Mouse (Mus musculus) spleen, postnatal 14 days (tissue): Measurements from ENCODE around the gene Tas2r102.

Experiments used
- DNase-seq, 2 experiments: peaks; one replicate each; pipeline ENCODE4 v3.0.0; 2021 to 2022; ENCODE audit warnings: low spot score in 2 of 2

Tas2r102 gene

GRCm38 (mm10) chr6:132761831-132762230 lies at the start of gene Tas2r102:
Gene Tas2r102, plus strand, starts transcription at chr6:132762131.
- DNase-seq, result no peak

- no peak for DNase-seq
These were observed 24.0 kb upstream of the Tas2r102 start, which contains the start of gene Tas2r115 for GRCm38 (mm10) chr6:132737935-132738334. Gene Tas2r115, minus strand, starts transcription at chr6:132738035.

GRCm38 (mm10) chr6:132750206-132750605 lies 11.7 kb upstream of the Tas2r102 start:
- no peak for DNase-seq

- no peak for DNase-seq
These were observed 7.5 kb upstream of the Tas2r102 start, which contains the start of gene Tas2r124 for GRCm38 (mm10) chr6:132754430-132754829. Gene Tas2r124, plus strand, starts transcription at chr6:132754730.

- no peak for DNase-seq
These were observed 16.1 kb downstream of the Tas2r102 start, which contains the start of gene Tas2r136 for GRCm38 (mm10) chr6:132778062-132778461. Gene Tas2r136, minus strand, starts transcription at chr6:132778162.

GRCm38 (mm10) chr6:132795393-132795792 lies 33.5 kb downstream of the Tas2r102 start:
- no peak for DNase-seq

- no peak for DNase-seq
These were observed 40.6 kb downstream of the Tas2r102 start, which contains the start of gene Tas2r117 for GRCm38 (mm10) chr6:132802518-132802917. Gene Tas2r117, plus strand, starts transcription at chr6:132802818.
